Mouse (Mus musculus) E14TG2a.4 (cell line): ENCODE data around the gene Olfr191.

Source experiments
- CTCF ChIP-seq: conservative IDR thresholded peaks from 2 replicates; pipeline ENCODE4 v1.5.1; 2014; ENCODE audit warnings: low read length
- NANOG ChIP-seq: IDR thresholded peaks from 2 replicates; pipeline ENCODE4 v1.6.1; 2014; ENCODE audit warnings: borderline replicate concordance, low read length, mixed read lengths
- POU5F1 ChIP-seq: IDR thresholded peaks from 2 replicates; pipeline ENCODE4 v1.6.1; 2014; ENCODE audit warnings: low read length, borderline replicate concordance

DNA sequence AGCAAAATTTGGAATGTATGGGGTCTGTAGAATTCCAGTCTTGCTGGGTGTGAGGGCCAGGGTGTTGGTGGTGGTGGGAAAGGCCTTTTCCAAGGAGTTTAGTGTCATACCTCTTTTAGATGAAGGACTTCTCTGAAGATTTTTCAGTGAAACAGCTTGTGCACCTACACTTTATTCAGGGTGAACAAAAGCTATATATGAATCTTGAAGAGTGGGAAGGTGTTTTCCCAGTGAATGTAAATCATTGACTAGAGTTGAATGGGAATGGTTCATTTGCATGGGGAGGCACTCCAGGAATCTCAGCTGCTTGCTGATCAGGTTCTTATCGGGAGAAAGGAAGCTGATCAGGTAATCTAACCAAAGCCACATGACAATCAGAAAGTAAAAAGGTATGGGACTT lies 41.1 kb upstream of the Olfr191 start:
- no peak for TF ChIP-seq CTCF
- TF ChIP-seq NANOG: no peak
- TF ChIP-seq POU5F1: no peak
